Mouse (Mus musculus) NIH3T3 (cell line): ENCODE data around the gene Myom3.

ENCODE experiments used
- DNase-seq: peaks from one replicate; pipeline ENCODE4 v3.0.0-alpha.2; 2012; ENCODE audit warnings: low read depth

Myom3 gene

GRCm38 (mm10) chr4:135761569-135761968 lies 2.1 kb downstream of the Myom3 start:
- no peak for DNase-seq

GRCm38 (mm10) chr4:135762251-135762906 lies 2.9 kb downstream of the Myom3 start:
- DNase-seq = peak; percentile 8

DNA sequence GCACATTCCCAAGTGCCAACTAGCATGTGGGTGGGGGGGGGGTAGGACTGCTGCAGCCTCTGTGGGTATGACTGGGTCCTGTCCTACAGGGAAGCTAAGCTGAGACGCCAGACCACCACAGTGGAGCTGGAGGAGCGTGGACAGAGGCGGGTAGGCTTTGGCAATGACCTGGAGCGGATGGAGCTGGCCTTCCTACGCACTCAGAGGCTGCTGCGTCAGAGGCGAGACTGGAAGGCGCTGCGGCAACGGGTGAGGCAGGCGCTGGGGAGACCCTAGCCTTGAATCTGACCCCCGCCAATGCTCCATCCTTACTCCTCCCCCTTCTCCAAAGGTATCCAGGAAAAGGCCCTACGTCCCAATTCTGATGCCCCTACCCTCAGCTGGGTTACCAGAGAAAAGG lies 5.2 kb downstream of the Myom3 start:
- no peak for DNase-seq

DNA sequence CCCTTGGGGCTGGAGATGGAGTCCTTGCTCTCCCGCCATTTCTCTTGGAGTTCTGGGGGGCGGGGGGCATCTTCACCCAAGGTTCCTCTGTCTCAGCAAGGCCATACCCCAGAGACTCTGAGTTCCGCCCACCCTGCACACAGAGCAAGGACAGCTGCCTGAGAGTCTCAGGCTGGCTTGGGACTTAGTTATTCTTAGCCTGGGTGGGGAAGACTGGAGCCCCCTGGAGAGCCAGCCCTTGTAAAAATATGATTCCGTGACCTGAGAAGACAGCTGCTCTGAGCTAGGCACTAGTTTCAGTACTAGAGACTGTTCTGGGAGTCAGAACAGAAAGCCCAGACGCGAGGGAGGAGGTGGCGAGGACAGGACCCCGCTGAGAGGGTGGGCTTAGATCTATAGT lies 6.2 kb downstream of the Myom3 start:
- DNase-seq = no peak

- no peak for DNase-seq
These were observed 7.5 kb downstream of the Myom3 start for GRCm38 (mm10) chr4:135766976-135767375.

GRCm38 (mm10) chr4:135768572-135769526 lies 9.3 kb downstream of the Myom3 start:
- peak; percentile 21 for DNase-seq

DNA sequence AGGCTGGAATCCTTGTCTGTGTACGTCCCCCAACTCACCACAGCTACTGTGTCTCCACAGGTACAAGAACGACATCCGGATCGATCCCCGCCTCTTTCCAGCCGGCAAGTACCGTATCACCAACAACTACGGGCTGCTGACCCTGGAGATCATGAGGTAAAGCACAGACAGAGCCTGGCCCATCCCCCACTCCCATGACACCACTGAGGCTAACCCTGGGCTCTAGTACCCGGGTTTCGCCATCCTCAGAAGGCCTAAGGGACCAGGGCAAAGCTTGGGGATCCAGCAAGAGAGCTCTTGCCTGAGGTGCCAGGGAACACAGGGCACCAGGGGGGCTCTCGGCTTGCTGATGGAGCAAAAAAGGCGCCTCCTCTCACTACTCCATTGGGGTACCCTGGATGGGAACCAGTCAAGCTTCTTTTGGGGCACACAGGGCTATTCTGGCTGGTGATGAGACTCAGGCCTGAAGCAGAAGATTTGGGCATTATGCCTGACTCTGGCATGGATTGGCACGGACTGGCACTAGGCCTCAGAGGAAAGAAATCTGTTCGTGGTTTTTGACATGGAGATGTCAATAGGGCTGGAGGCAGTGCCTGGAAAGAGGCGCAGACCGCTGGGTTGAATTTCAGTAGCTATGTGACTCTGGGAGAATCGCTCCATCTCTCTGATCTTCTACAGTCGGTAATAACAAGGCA lies 11.2 kb downstream of the Myom3 start:
- DNase-seq = no peak

DNA sequence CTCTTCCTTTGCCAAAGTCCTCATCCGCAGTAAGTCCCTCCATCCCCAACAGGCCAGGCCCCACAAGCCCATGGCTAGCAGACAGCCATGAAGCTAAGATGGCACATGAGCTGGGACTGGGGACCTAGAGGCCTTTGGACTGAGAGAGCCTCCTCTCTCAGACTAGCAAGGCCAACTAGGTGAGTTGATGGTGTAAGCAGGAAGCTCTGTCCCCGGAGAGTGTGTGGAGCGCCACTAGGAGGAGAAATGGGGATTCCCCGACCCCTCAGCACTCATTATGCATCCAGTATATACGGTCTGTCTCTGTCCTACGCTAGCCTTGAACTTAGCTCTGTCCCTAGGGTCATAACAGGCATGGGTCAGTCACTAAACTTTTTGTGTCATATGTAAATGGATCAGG lies 12.1 kb downstream of the Myom3 start:
- DNase-seq = no peak

DNA sequence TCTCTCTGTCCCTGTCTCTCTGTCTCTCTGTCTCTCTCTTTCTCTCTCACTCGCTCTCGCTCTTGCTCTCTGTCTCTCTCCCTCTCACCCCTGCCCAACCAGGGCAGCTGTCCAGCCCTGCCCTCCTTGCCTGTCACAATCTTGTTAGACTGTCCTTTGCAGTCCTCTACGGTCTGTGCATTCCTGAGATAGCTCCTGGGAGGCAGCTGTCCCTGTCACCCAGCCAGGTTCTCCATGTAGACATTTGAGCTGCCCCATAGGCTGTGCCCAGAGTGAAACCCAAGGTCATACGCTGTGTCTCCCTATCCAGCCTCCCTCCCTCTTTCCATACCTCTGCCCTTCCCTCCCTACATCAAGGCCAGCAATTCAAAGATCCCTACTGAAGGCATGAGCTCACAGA lies 13.2 kb downstream of the Myom3 start:
- no peak for DNase-seq

DNA sequence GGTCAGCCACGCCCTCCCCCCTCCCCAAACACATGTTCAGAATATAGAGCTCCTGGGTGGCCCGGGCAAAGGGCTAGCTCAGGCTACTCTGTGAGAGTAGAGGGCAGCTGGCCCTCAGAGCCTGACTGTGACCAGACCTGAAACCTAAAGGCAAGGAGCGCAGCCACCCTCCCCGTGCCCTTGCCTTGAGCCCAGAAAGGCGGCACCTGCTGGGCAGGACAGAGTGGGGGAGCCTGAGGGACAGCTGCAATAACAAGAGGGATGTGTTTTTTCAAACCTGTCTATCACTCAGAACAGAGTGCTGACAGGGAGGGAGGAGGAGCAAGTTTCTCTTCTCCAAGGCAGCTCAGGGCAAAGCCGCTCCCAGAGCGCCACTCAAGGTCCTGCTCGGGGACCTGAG lies 15.0 kb downstream of the Myom3 start:
- no peak for DNase-seq

GRCm38 (mm10) chr4:135776850-135777249 lies 17.3 kb downstream of the Myom3 start:
- no peak for DNase-seq

- DNase-seq = no peak
These were observed 20.1 kb downstream of the Myom3 start for GRCm38 (mm10) chr4:135779661-135780060.

DNA sequence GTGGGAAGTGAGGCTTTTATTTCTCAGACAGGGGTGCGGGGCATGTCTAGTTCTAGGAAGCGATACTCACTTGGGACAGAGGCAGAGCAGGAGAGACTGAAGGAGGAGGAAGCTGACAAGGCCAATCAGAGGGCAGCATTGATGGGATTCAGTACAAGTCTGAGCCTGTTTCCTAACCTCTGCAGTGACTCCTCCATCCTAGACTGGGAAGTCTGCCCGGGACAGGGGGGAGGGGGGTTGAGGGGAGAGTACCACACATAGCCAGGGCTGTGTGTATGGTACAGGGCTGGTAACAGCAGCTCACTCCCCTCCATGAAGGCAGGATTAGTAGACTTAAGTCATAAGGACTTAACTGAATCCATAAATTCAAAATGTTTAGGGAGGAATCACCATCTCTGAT lies 20.7 kb downstream of the Myom3 start:
- peak; percentile 49 for DNase-seq

- no peak for DNase-seq
These were observed 21.8 kb downstream of the Myom3 start for GRCm38 (mm10) chr4:135781304-135781703.

DNA sequence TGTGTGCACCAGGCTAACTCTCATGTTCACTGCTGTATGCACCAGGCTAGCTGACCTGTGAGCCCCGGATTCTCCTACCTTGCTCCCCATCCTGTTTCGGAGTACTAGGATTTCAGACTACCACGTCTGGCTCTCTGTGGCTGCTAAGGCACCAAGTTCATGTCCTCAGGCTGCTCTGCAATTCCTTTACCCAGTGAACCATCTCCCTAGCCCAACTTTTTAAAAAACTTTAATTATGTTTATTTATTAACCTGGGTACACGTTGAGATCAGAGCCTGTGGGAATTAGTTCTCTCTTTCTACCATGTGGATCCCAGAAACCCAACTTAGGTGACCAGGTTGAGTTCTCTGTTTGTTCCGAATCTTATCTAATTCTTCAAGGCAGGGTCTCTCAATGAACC lies 27.1 kb downstream of the Myom3 start:
- DNase-seq = no peak

GRCm38 (mm10) chr4:135787271-135787670 lies 27.8 kb downstream of the Myom3 start:
- DNase-seq = no peak

DNA sequence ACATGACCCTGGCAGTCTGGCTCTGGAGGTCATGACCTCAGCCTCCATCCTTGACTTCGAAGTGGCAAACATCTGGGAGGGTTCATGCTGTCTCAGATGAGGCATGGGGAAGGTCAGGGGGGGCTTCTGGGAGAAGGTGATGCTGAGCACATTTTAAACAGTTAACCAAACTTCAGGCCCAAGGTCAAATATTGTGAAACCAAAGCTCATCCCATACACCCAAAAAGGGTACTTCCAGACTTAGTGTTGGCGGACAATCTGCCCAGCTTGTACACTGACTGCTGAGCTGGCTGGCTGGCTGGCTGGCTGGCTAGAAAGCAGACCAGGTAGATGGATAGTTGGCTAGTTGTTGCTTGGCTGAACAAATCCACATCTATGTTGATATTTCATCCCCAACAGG lies 29.6 kb downstream of the Myom3 start:
- no peak for DNase-seq

- no peak for DNase-seq
These were observed 33.3 kb downstream of the Myom3 start for GRCm38 (mm10) chr4:135792821-135793220.

DNA sequence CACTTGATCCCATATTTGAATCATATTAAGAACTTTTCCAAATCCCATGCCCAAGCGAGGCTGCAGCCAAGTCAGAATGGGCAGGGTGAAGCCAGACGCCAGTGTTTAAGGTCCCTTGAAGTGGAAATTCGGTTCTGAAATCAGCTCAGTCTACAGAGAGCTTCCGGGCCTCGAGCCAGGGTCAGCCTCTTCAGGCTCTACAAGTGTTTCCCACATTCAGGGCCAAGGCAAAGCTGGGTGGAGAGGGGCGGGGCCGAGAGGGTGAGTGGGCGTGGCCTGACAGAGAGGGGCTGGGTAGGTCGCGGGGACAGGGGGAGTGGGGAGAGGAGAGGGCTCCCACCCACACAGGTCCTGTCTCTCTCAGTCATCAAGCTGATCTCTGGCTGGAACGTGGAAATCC lies 38.4 kb downstream of the Myom3 start:
- DNase-seq = peak; percentile 17

- peak; percentile 87 for DNase-seq
These were observed 42.0 kb downstream of the Myom3 start for GRCm38 (mm10) chr4:135801543-135801942.

GRCm38 (mm10) chr4:135803299-135803698 lies 43.8 kb downstream of the Myom3 start:
- peak; percentile 35 for DNase-seq

- DNase-seq = no peak
These were observed 44.7 kb downstream of the Myom3 start for GRCm38 (mm10) chr4:135804169-135804568.

DNA sequence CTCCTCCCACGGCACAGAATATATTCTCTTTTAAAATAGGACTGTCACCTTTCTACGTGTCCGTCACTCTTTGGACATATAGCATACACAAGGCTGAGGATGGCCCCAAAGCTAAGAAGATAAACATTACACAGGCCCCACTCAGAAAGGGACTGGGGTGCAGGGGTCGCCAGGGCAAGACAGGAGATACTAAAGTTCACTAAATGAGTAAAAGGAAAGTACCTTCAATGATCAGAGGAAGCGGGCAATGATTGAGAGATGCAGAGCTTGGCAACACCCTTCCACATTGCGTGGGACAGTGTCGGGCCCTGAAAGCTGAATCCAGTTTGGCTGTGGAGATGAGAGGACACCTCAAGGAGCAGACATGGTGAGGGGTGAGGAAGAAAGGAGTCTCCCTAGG lies 55.4 kb downstream of the Myom3 start:
- DNase-seq = no peak
